Mouse (Mus musculus): ENCODE results near the gene Il27ra.
"Not testable (repeated sequence)": the region's sequence is repeated elsewhere in the genome, so short reads cannot be mapped to it uniquely, and the experiment has no call there.

Gene Il27ra

GRCm38 (mm10) chr8:83996567-83997505 is 45.6 kb downstream of the Il27ra start:
- peak; percentile 68 for DNase-seq (ENCODE audit: low spot score in 2 of 2)

- no peak for DNase-seq (ENCODE audit: low spot score in 2 of 2)
Measured at GRCm38 (mm10) chr8:83995973-83996372, 46.4 kb downstream of the Il27ra start.

- DNase-seq (ENCODE audit: low spot score in 2 of 2): no peak
Measured at GRCm38 (mm10) chr8:83994030-83994429, 48.4 kb downstream of the Il27ra start.

GRCm38 (mm10) chr8:83992488-83992887 is 49.9 kb downstream of the Il27ra start:
- no peak for DNase-seq (ENCODE audit: low spot score in 2 of 2)

- DNase-seq (ENCODE audit: low spot score in 2 of 2): no peak
Measured at GRCm38 (mm10) chr8:83990170-83990569, 52.2 kb downstream of the Il27ra start.

GRCm38 (mm10) chr8:83989243-83989642 is 53.1 kb downstream of the Il27ra start:
- no peak for DNase-seq (ENCODE audit: low spot score in 2 of 2)

- DNase-seq (ENCODE audit: low spot score in 2 of 2): not testable (repeated sequence)
Measured at GRCm38 (mm10) chr8:83983222-83983621, 59.2 kb downstream of the Il27ra start.

- DNase-seq (ENCODE audit: low spot score in 2 of 2): no peak
Measured at GRCm38 (mm10) chr8:83982449-83982848, 59.9 kb downstream of the Il27ra start.

- DNase-seq (ENCODE audit: low spot score in 2 of 2): no peak
Measured at GRCm38 (mm10) chr8:83981533-83981932, 60.9 kb downstream of the Il27ra start.

- DNase-seq (ENCODE audit: low spot score in 2 of 2): no peak
Measured at GRCm38 (mm10) chr8:83980845-83981244, 61.5 kb downstream of the Il27ra start.
